Mouse (Mus musculus): ENCODE data around the gene Gm42906. TPM values are rescaled to one million over a fixed set of nuclear protein-coding genes. Genes with fewer than 3 reads are reported as not detected.

Gm42906 gene
- polyA plus RNA-seq, 1 experiment from 2014 or later, result not detected

GRCm38 (mm10) chr5:151270815-151271214 lies 157.1 kb downstream of the Gm42906 start:
- 95% methylated on average over 5 of the region's 5 CpGs for WGBS
- no peak overlapping the region for H3K27ac ChIP-seq
- no peak overlapping the region for H3K4me3 ChIP-seq
- H3K4me1 ChIP-seq, result no peaks in the 10 kb centered on the region
- H3K27me3 ChIP-seq (ENCODE audit: poor library complexity, severe bottlenecking), result no peaks in the 10 kb centered on the region
- DNase-seq (ENCODE audit: extremely low spot score, low spot score), result no peak
- H3K9me3 ChIP-seq, result no peaks in the 10 kb centered on the region
- no peaks in the 10 kb centered on the region for H3K36me3 ChIP-seq (replicated peaks)

- Histone ChIP-seq H3K4me1 (no peaks in the 10 kb centered on the region), H3K27ac (no peak overlapping the region), H3K9me3 (no peaks in the 10 kb centered on the region), H3K36me3 (replicated peaks) (no peaks in the 10 kb centered on the region), H3K4me3 (no peak overlapping the region), H3K27me3 (ENCODE audit: poor library complexity, severe bottlenecking) (no peaks in the 10 kb centered on the region)
- 87% methylated on average over 14 of the region's 14 CpGs for WGBS
- no peak for DNase-seq (ENCODE audit: extremely low spot score, low spot score)
Observed at GRCm38 (mm10) chr5:151266896-151267634, 160.9 kb downstream of the Gm42906 start.

GRCm38 (mm10) chr5:151261558-151261957 lies 166.4 kb downstream of the Gm42906 start:
- no peaks in the 10 kb centered on the region for H3K9me3 ChIP-seq
- DNase-seq (ENCODE audit: extremely low spot score, low spot score), result no peak
- no peaks in the 10 kb centered on the region for H3K27me3 ChIP-seq (ENCODE audit: poor library complexity, severe bottlenecking)
- no peak overlapping the region for H3K4me3 ChIP-seq
- H3K4me1 ChIP-seq, result no peaks in the 10 kb centered on the region
- H3K36me3 ChIP-seq (replicated peaks), result no peaks in the 10 kb centered on the region
- 83% methylated on average over 2 of the region's 2 CpGs for WGBS
- H3K27ac ChIP-seq, result no peak overlapping the region

- no peak overlapping the region for H3K4me3 ChIP-seq
- WGBS, result 59% methylated on average over 8 of the region's 8 CpGs
- 0 out of 2 replicates have a peak, but pooled peaks cover 11% of the 10 kb centered on the region for H3K4me1 ChIP-seq
- no peaks in the 10 kb centered on the region for H3K27me3 ChIP-seq (ENCODE audit: poor library complexity, severe bottlenecking)
- H3K9me3 ChIP-seq, result no peaks in the 10 kb centered on the region
- no peaks in the 10 kb centered on the region for H3K36me3 ChIP-seq (replicated peaks)
- H3K27ac ChIP-seq, result no peak overlapping the region
- no peak for DNase-seq (ENCODE audit: extremely low spot score, low spot score)
Observed at GRCm38 (mm10) chr5:151252213-151252612, 175.8 kb downstream of the Gm42906 start.

- Histone ChIP-seq H3K27me3 (ENCODE audit: poor library complexity, severe bottlenecking) (no peaks in the 10 kb centered on the region), H3K36me3 (replicated peaks) (no peaks in the 10 kb centered on the region), H3K9me3 (no peaks in the 10 kb centered on the region), H3K27ac (no peak overlapping the region), H3K4me1 (0 out of 2 replicates have a peak, but pooled peaks cover 15% of the 10 kb centered on the region), H3K4me3 (no peak overlapping the region)
- DNase-seq (ENCODE audit: extremely low spot score, low spot score), result no peak
- 94% methylated on average over 8 of the region's 8 CpGs for WGBS
Observed at GRCm38 (mm10) chr5:151251656-151252055, 176.3 kb downstream of the Gm42906 start.

GRCm38 (mm10) chr5:151248671-151249620 lies 179.0 kb downstream of the Gm42906 start:
- no peak overlapping the region for H3K27ac ChIP-seq
- 0 out of 2 replicates have a peak, but pooled peaks cover 15% of the 10 kb centered on the region for H3K4me1 ChIP-seq
- no peaks in the 10 kb centered on the region for H3K9me3 ChIP-seq
- no peak for DNase-seq (ENCODE audit: extremely low spot score, low spot score)
- H3K27me3 ChIP-seq (ENCODE audit: poor library complexity, severe bottlenecking), result no peaks in the 10 kb centered on the region
- H3K36me3 ChIP-seq (replicated peaks), result no peaks in the 10 kb centered on the region
- 78% methylated on average over 10 of the region's 10 CpGs for WGBS
- no peak overlapping the region for H3K4me3 ChIP-seq

- H3K36me3 ChIP-seq (replicated peaks), result no peaks in the 10 kb centered on the region
- H3K27ac ChIP-seq, result 0 out of 2 replicates have a peak overlapping the region, but pooled peaks have one; percentile 2
- DNase-seq (ENCODE audit: extremely low spot score, low spot score), result no peak
- WGBS, result 70% methylated on average over 2 of the region's 2 CpGs
- H3K4me3 ChIP-seq, result no peak overlapping the region
- H3K4me1 ChIP-seq, result 0 out of 2 replicates have a peak, but pooled peaks cover 15% of the 10 kb centered on the region
- no peaks in the 10 kb centered on the region for H3K27me3 ChIP-seq (ENCODE audit: poor library complexity, severe bottlenecking)
- no peaks in the 10 kb centered on the region for H3K9me3 ChIP-seq
Observed at GRCm38 (mm10) chr5:151248084-151248483, 179.9 kb downstream of the Gm42906 start.

- no peaks in the 10 kb centered on the region for H3K27me3 ChIP-seq (ENCODE audit: poor library complexity, severe bottlenecking)
- H3K27ac ChIP-seq, result 0 out of 2 replicates have a peak overlapping the region, but pooled peaks have one; percentile 2
- H3K36me3 ChIP-seq (replicated peaks), result no peaks in the 10 kb centered on the region
- H3K4me3 ChIP-seq, result no peak overlapping the region
- 0 out of 2 replicates have a peak, but pooled peaks cover 15% of the 10 kb centered on the region for H3K4me1 ChIP-seq
- H3K9me3 ChIP-seq, result no peaks in the 10 kb centered on the region
- WGBS, result 78% methylated on average over 11 of the region's 11 CpGs
- DNase-seq (ENCODE audit: extremely low spot score, low spot score), result no peak
Observed at GRCm38 (mm10) chr5:151247115-151247875, 180.7 kb downstream of the Gm42906 start.

GRCm38 (mm10) chr5:151246287-151246686 lies 181.7 kb downstream of the Gm42906 start:
- no peak for DNase-seq (ENCODE audit: extremely low spot score, low spot score)
- no peak overlapping the region for H3K4me3 ChIP-seq
- no peaks in the 10 kb centered on the region for H3K27me3 ChIP-seq (ENCODE audit: poor library complexity, severe bottlenecking)
- 96% methylated on average over 2 of the region's 2 CpGs for WGBS
- H3K4me1 ChIP-seq, result 0 out of 2 replicates have a peak, but pooled peaks cover 15% of the 10 kb centered on the region
- no peak overlapping the region for H3K27ac ChIP-seq
- no peaks in the 10 kb centered on the region for H3K36me3 ChIP-seq (replicated peaks)
- H3K9me3 ChIP-seq, result no peaks in the 10 kb centered on the region

- Histone ChIP-seq H3K4me1 (0 out of 2 replicates have a peak, but pooled peaks cover 15% of the 10 kb centered on the region), H3K36me3 (replicated peaks) (no peaks in the 10 kb centered on the region), H3K27me3 (ENCODE audit: poor library complexity, severe bottlenecking) (no peaks in the 10 kb centered on the region), H3K4me3 (no peak overlapping the region), H3K9me3 (no peaks in the 10 kb centered on the region), H3K27ac (no peak overlapping the region)
- WGBS, result 91% methylated on average over 5 of the region's 5 CpGs
- DNase-seq (ENCODE audit: extremely low spot score, low spot score), result no peak
Observed at GRCm38 (mm10) chr5:151245571-151245970, 182.4 kb downstream of the Gm42906 start.

- Histone ChIP-seq H3K4me3 (no peak overlapping the region), H3K4me1 (peaks cover 3% of the 10 kb centered on the region), H3K27me3 (ENCODE audit: poor library complexity, severe bottlenecking) (peaks cover 17% of the 10 kb centered on the region), H3K9me3 (no peaks in the 10 kb centered on the region), H3K36me3 (replicated peaks) (no peaks in the 10 kb centered on the region), H3K27ac (no peak overlapping the region)
- 83% methylated on average over 9 of the region's 9 CpGs for WGBS
- DNase-seq (ENCODE audit: extremely low spot score, low spot score), result no peak
Observed at GRCm38 (mm10) chr5:151238730-151239129, 189.2 kb downstream of the Gm42906 start.

GRCm38 (mm10) chr5:151236411-151236810 lies 191.6 kb downstream of the Gm42906 start:
- no peak for DNase-seq (ENCODE audit: extremely low spot score, low spot score)
- 72% methylated on average over 5 of the region's 5 CpGs for WGBS
- Histone ChIP-seq H3K36me3 (replicated peaks) (no peaks in the 10 kb centered on the region), H3K9me3 (no peaks in the 10 kb centered on the region), H3K4me3 (no peak overlapping the region), H3K27ac (no peak overlapping the region), H3K4me1 (peaks cover 15% of the 10 kb centered on the region), H3K27me3 (ENCODE audit: poor library complexity, severe bottlenecking) (peaks cover 38% of the 10 kb centered on the region)
